24 mouse cellular contexts compared by ENCODE assay signal in genomic region chr1:162735084-162735483, GRCm38 (mm10). TPM values are rescaled to one million over a fixed set of nuclear protein-coding genes. Genes with fewer than 3 reads are reported as not detected.
DNase-seq lines count a peak whose midpoint lies in the region; ATAC-seq and TF ChIP-seq lines count a peak whose summit lies in the region.
"Had no signal": no experiment of that assay in that cellular context is flagged by ENCODE, and none has a peak within 500 bp of the region (broad histone marks: within the 10 kb centered on the region; RNA-seq: fewer than 3 reads in every experiment).

No protein-coding gene starts in this region.

- TF ChIP-seq RAD21 in MEL (IDR thresholded peaks at IDR 0.05; ENCODE audit: low read depth, low read length): no peak

- peaks cover 62% of the 10 kb centered on the region for H3K4me1 ChIP-seq in liver, embryonic 13.5 days (replicated peaks)
- H3K4me1 ChIP-seq in liver, postnatal 0 days (ENCODE audit: insufficient read depth): peaks cover 32% of the 10 kb centered on the region
- H3K4me1 ChIP-seq in MEL (ENCODE audit: control insufficient read depth in 1 of 2, insufficient read depth in 2 of 2, low read length in 2 of 2): peaks cover 19 to 38% of the 10 kb centered on the region in 2 experiments
- H3K4me1 ChIP-seq in kidney, embryonic 15.5 days: peaks cover 38% of the 10 kb centered on the region

- no peak overlapping the region for H3K9ac ChIP-seq in liver, embryonic 13.5 days
- H3K9ac ChIP-seq in liver, postnatal 0 days (replicated peaks): no peak overlapping the region
- no peak overlapping the region for H3K9ac ChIP-seq in MEL (ENCODE audit: control insufficient read depth, low read depth, low read length, poor library complexity, severe bottlenecking)
- no peak overlapping the region for H3K9ac ChIP-seq in kidney, embryonic 15.5 days
- H3K9ac ChIP-seq: embryonic facial prominence, embryonic 15.5 days; forebrain, embryonic 15.5 days; hindbrain, embryonic 12.5 days; intestine, embryonic 15.5 days had no signal

- peaks cover 93% of the 10 kb centered on the region for H3K79me2 ChIP-seq in MEL (ENCODE audit: control insufficient read depth, insufficient read depth, low read length, poor library complexity)

- ATAC-seq in liver, embryonic 13.5 days (ENCODE audit: low read depth): no peak
- no peak for ATAC-seq in liver, postnatal 0 days
- ATAC-seq in inflammation-experienced regulatory T-cells, adult 6 months: peak; percentile 26
- no peak for ATAC-seq in kidney, embryonic 15.5 days (replicated peaks; ENCODE audit: low FRiP score)
- ATAC-seq: forebrain, embryonic 15.5 days; hindbrain, embryonic 16.5 days; intestine, embryonic 15.5 days had no signal

- 56% methylated on average over 4 of the region's 4 CpGs for WGBS in liver, embryonic 13.5 days (ENCODE audit: insufficient replicate concordance)
- WGBS in liver, postnatal 0 days (ENCODE audit: insufficient replicate concordance): 63% methylated on average over 4 of the region's 4 CpGs
- 79% methylated on average over 4 of the region's 4 CpGs for WGBS in kidney, embryonic 15.5 days

- H3K36me3 ChIP-seq in liver, embryonic 13.5 days: peaks cover 9% of the 10 kb centered on the region; the same call in 1 of the 2 replicates
- no peaks in the 10 kb centered on the region; the same call in 1 of the 2 replicates for H3K36me3 ChIP-seq in liver, postnatal 0 days (replicated peaks; ENCODE audit: insufficient read depth, low read length)
- H3K36me3 ChIP-seq in MEL (ENCODE audit: control insufficient read depth in 1 of 2, insufficient read depth in 2 of 2, low read length in 2 of 2): peaks cover 17 to 61% of the 10 kb centered on the region in 2 experiments
- peaks cover 6% of the 10 kb centered on the region; the same call in 1 of the 2 replicates for H3K36me3 ChIP-seq in kidney, embryonic 15.5 days
- H3K36me3 ChIP-seq: embryonic facial prominence, embryonic 15.5 days; forebrain, embryonic 15.5 days; heart, embryonic 10.5 days; intestine, embryonic 15.5 days had no signal

- TF ChIP-seq POLR2A in MEL (IDR thresholded peaks at IDR 0.05; ENCODE audit: control insufficient read depth in 1 of 2, insufficient read depth in 1 of 2, low read depth in 1 of 2, low read length in 2 of 2, poor library complexity in 1 of 2): no peak

- H3K27me3 ChIP-seq in liver, embryonic 13.5 days: no peaks in the 10 kb centered on the region
- H3K27me3 ChIP-seq in liver, postnatal 0 days (ENCODE audit: insufficient read depth, low read length): no peaks in the 10 kb centered on the region
- H3K27me3 ChIP-seq in MEL (ENCODE audit: control insufficient read depth in 1 of 2, insufficient read depth in 2 of 2, low read length in 2 of 2): no peaks in the 10 kb centered on the region
- no peaks in the 10 kb centered on the region for H3K27me3 ChIP-seq in kidney, embryonic 15.5 days
- H3K27me3 ChIP-seq: embryonic facial prominence, embryonic 15.5 days; forebrain, embryonic 15.5 days; hindbrain, embryonic 12.5 days; intestine, embryonic 15.5 days had no signal

- TF ChIP-seq EP300 in liver, postnatal 0 days (IDR thresholded peaks at IDR 0.05; ENCODE audit: low read depth): no peak
- no peak for TF ChIP-seq EP300 in MEL (IDR thresholded peaks at IDR 0.05; ENCODE audit: low read depth in 1 of 2, low read length in 2 of 2)

- no peak for DNase-seq in liver, embryonic 13.5 days
- DNase-seq in liver, postnatal 0 days: no peak
- no peak for DNase-seq in MEL (ENCODE audit: low read depth, low spot score)
- no peak for DNase-seq in kidney, postnatal 14 days
- DNase-seq in urinary bladder, postnatal 36 days (ENCODE audit: low spot score in 2 of 2): no peak
- DNase-seq: adrenal gland, adult 2 months; adrenal gland, postnatal 36 days; B cell, adult 2 months; cerebellum, adult 2 months; cerebellum, postnatal 10 days; gastrocnemius, postnatal 36 days; heart, adult 18-20 months; heart, postnatal 10 days; heart, postnatal 4 days had no signal

- no peak overlapping the region for H3K4me3 ChIP-seq in liver, embryonic 13.5 days (replicated peaks)
- H3K4me3 ChIP-seq in liver, postnatal 0 days (ENCODE audit: low read depth, low read length): no peak overlapping the region
- no peak overlapping the region for H3K4me3 ChIP-seq in MEL (ENCODE audit: control insufficient read depth in 1 of 2, insufficient read depth in 1 of 2, low read depth in 2 of 2, low read length in 2 of 2)
- H3K4me3 ChIP-seq in kidney, embryonic 15.5 days (replicated peaks): no peak overlapping the region
- H3K4me3 ChIP-seq: embryonic facial prominence, embryonic 15.5 days; erythroblast, embryonic 14.5 days; forebrain, embryonic 15.5 days; heart, embryonic 10.5 days; hindbrain, embryonic 12.5 days; intestine, embryonic 15.5 days had no signal

- 0 out of 2 replicates have a peak overlapping the region, but pooled peaks have one; percentile 19 for H3K27ac ChIP-seq in liver, embryonic 13.5 days
- H3K27ac ChIP-seq in liver, postnatal 0 days (ENCODE audit: low read depth): no peak overlapping the region
- no peak overlapping the region for H3K27ac ChIP-seq in MEL (ENCODE audit: control insufficient read depth, low read depth, low read length)
- H3K27ac ChIP-seq in kidney, embryonic 15.5 days: no peak overlapping the region
- H3K27ac ChIP-seq: embryonic facial prominence, embryonic 15.5 days; forebrain, embryonic 15.5 days; heart, embryonic 10.5 days; hindbrain, embryonic 12.5 days; intestine, embryonic 15.5 days had no signal

- no peak overlapping the region for H3K4me2 ChIP-seq in liver, embryonic 13.5 days
- H3K4me2 ChIP-seq in liver, postnatal 0 days (ENCODE audit: low read depth, low read length): no peak overlapping the region
- H3K4me2 ChIP-seq in kidney, embryonic 15.5 days: no peak overlapping the region
- H3K4me2 ChIP-seq: embryonic facial prominence, embryonic 15.5 days; forebrain, embryonic 15.5 days; hindbrain, embryonic 12.5 days; intestine, embryonic 15.5 days had no signal

- TF ChIP-seq CTCF in liver, postnatal 0 days (IDR thresholded peaks at IDR 0.05; ENCODE audit: low read depth): no peak
- TF ChIP-seq CTCF in MEL (IDR thresholded peaks at IDR 0.05 in 2 of 3, conservative IDR thresholded peaks at IDR 0.05 in 1 of 3; ENCODE audit: control insufficient read depth in 1 of 3, insufficient read depth in 1 of 3, low read depth in 2 of 3, low read length in 3 of 3, poor library complexity in 1 of 3, severe bottlenecking in 1 of 3): no peak

- H3K9me3 ChIP-seq in liver, embryonic 13.5 days (replicated peaks): no peaks in the 10 kb centered on the region
- no peaks in the 10 kb centered on the region for H3K9me3 ChIP-seq in liver, postnatal 0 days (ENCODE audit: low read length)
- no peaks in the 10 kb centered on the region for H3K9me3 ChIP-seq in MEL (replicated peaks; ENCODE audit: insufficient read depth, low read length)
- H3K9me3 ChIP-seq in kidney, embryonic 15.5 days (replicated peaks): no peaks in the 10 kb centered on the region
- H3K9me3 ChIP-seq: embryonic facial prominence, embryonic 15.5 days; forebrain, embryonic 15.5 days; G1E; heart, embryonic 10.5 days; hindbrain, embryonic 12.5 days; intestine, embryonic 15.5 days had no signal

TF ChIP-seq in MEL, 35 proteins besides CTCF, POLR2A, EP300 and RAD21:
- peak; percentile 15; the same call in 1 of the 2 replicates for TF ChIP-seq SIN3A (IDR thresholded peaks at IDR 0.05; ENCODE audit: low read length)
- no peak for TF ChIP-seq USF1 (IDR thresholded peaks at IDR 0.05; ENCODE audit: low read depth, low read length)
- TF ChIP-seq CHD2 (IDR thresholded peaks at IDR 0.05; ENCODE audit: low read length): no peak

RNA-seq across cellular contexts. Expression of gene Prrc2c, which starts 5.3 kb away (rescaled TPM):
- 52.3 and 54.8 TPM in 2 replicates for polyA plus RNA-seq in liver, embryonic 13.5 days (2015; fragmentation: Nextera tagmentation; extraction: Ambion mirVana)
- 29.1 and 37.3 TPM in 2 replicates for polyA plus RNA-seq in liver, postnatal 0 days (2015; fragmentation: Nextera tagmentation; extraction: Ambion mirVana)
- total RNA-seq in MEL (2012; rRNA removed): 55.5 and 67.7 TPM in 2 replicates
- polyA plus RNA-seq in MEL (2012; ENCODE audit: insufficient read depth in 1 of 2, insufficient read length in 2 of 2, low read depth in 1 of 2, low replicate concordance in 2 of 2, missing spikeins in 1 of 2): 100 to 1,000 TPM; 142 to 343 TPM
- polyA plus RNA-seq in inflammation-experienced regulatory T-cells, adult 6 months (2017; shearing (Covaris generic)): 100 to 1,000 TPM; 214 to 351 (median 255) TPM
- polyA plus RNA-seq in kidney, embryonic 15.5 days (2015; fragmentation: Nextera tagmentation; extraction: Ambion mirVana): 148 and 162 TPM in 2 replicates
